Mouse (Mus musculus): ENCODE measurements around the gene Ggt6.

- TF ChIP-seq GATA1 (IDR thresholded peaks at IDR 0.05; ENCODE audit: borderline replicate concordance, low read length) (no peak), FLI1 (IDR thresholded peaks at IDR 0.05; ENCODE audit: low read length) (no peak)
Observed at GRCm38 (mm10) chr11:72419006-72419405, 16.3 kb upstream of the Ggt6 start.
